ENCODE assay signal across 8 mouse cellular contexts in the genomic region with DNA sequence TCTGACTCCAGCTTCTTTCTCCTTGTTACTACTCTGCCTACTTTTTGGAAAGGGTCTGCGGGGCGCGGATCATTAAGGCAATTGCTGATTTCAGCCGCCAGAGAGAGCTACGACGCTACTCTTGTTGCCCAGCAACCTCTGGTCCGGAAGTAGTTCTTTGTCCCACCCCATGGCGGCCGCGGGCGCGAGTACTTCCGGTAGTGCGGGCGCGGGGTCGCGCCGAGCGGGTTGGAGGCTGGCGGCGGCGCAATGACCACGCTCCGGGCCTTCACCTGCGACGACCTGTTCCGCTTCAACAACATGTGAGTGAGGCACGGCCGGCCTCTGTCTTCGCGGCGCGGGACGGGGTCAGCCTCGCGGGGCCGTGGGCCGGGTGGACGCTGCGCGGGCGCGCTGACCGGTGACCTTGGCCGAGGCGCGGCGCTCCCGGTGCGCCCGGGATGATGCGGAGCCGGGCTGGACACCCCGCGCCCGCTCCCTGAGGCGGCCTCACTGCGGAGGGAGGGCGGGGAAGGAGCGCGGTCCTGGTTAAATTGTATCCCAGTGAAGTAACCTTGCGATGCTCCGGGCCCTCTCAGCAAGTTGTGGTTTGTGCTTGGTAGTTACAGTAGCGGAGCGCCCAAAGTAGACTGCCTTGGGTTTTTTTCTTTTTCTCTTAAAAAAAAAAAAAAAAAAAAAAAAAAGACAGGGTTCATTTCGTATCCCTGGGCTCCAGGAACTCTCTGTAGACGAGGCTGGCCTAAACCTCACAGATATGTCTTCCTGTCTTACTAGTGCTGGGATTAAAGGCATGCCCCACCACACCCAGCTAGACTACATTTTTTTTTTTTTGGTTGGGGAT. TPM values are rescaled to one million over a fixed set of nuclear protein-coding genes. Genes with fewer than 3 reads are reported as not detected.
DNase-seq lines count a peak whose midpoint lies in the region; ATAC-seq and TF ChIP-seq lines count a peak whose summit lies in the region.

No protein-coding gene starts in this region.

- no peaks in the 10 kb centered on the region for H3K9me3 ChIP-seq in heart, embryonic 10.5 days
- H3K9me3 ChIP-seq in kidney, embryonic 14.5 days (ENCODE audit: control insufficient read depth, low read length), result no peaks in the 10 kb centered on the region
- H3K9me3 ChIP-seq in limb, embryonic 15.5 days, result no peaks in the 10 kb centered on the region
- H3K9me3 ChIP-seq in midbrain, postnatal 0 days (ENCODE audit: low read length), result no peaks in the 10 kb centered on the region

- peak; percentile 29 for TF ChIP-seq CTCF in C2C12 (IDR thresholded peaks at IDR 0.05; ENCODE audit: control insufficient read depth, insufficient read depth, insufficient read length)
- no peak for TF ChIP-seq CTCF in embryonic fibroblast, embryonic 13.5 days (IDR thresholded peaks at IDR 0.05; ENCODE audit: borderline replicate concordance, insufficient read depth, low read length)
- TF ChIP-seq CTCF in midbrain, postnatal 0 days (IDR thresholded peaks at IDR 0.05), result peak; percentile 80

- peak overlapping the region; percentile 100 for H3ac ChIP-seq in C2C12 (ENCODE audit: control insufficient read depth, insufficient read length, low read depth)

- WGBS in heart, embryonic 10.5 days, result under 1% methylated on average over 68 of the region's 68 CpGs
- WGBS in kidney, embryonic 14.5 days, result under 1% methylated on average over 65 of the region's 68 CpGs
- WGBS in limb, embryonic 15.5 days, result under 1% methylated on average over 68 of the region's 68 CpGs
- under 1% methylated on average over 65 of the region's 68 CpGs for WGBS in midbrain, postnatal 0 days

- H3K9ac ChIP-seq in kidney, embryonic 14.5 days (ENCODE audit: low read depth, low read length), result peak overlapping the region; percentile 94
- H3K9ac ChIP-seq in limb, embryonic 15.5 days, result peak overlapping the region; percentile 87
- H3K9ac ChIP-seq in midbrain, postnatal 0 days (replicated peaks; ENCODE audit: low read length, poor library complexity, severe bottlenecking), result peak overlapping the region; percentile 92

- peak; percentile 97 for ATAC-seq in kidney, embryonic 14.5 days (ENCODE audit: low FRiP score, low TSS enrichment)
- peak; percentile 90 for ATAC-seq in limb, embryonic 15.5 days (ENCODE audit: insufficient number of reproducible peaks, low FRiP score, low TSS enrichment, low read depth)
- ATAC-seq in midbrain, postnatal 0 days (ENCODE audit: low FRiP score), result peak; percentile 96

- peaks cover 53% of the 10 kb centered on the region for H3K79me2 ChIP-seq in C2C12 (ENCODE audit: control insufficient read depth, insufficient read depth)

- H3K4me1 ChIP-seq in embryonic fibroblast, embryonic 13.5 days (ENCODE audit: control insufficient read depth, insufficient read depth, low read length), result peaks cover 4% of the 10 kb centered on the region
- H3K4me1 ChIP-seq in heart, embryonic 10.5 days, result peaks cover 21% of the 10 kb centered on the region; the same call in 1 of the 2 replicates
- H3K4me1 ChIP-seq in kidney, embryonic 14.5 days (ENCODE audit: control insufficient read depth, insufficient read depth, low read length), result peaks cover 8% of the 10 kb centered on the region; the same call in 1 of the 2 replicates
- H3K4me1 ChIP-seq in limb, embryonic 15.5 days, result peaks cover 16% of the 10 kb centered on the region
- peaks cover 10% of the 10 kb centered on the region for H3K4me1 ChIP-seq in midbrain, postnatal 0 days (ENCODE audit: insufficient read depth, low read length)

- peaks cover 17% of the 10 kb centered on the region for H3K36me3 ChIP-seq in C2C12 (ENCODE audit: control insufficient read depth, insufficient read depth)
- peaks cover 10% of the 10 kb centered on the region; the same call in 1 of the 2 replicates for H3K36me3 ChIP-seq in heart, embryonic 10.5 days
- H3K36me3 ChIP-seq in kidney, embryonic 14.5 days (ENCODE audit: control insufficient read depth, insufficient read depth, low read length), result peaks cover 3% of the 10 kb centered on the region; the same call in 1 of the 2 replicates
- H3K36me3 ChIP-seq in limb, embryonic 15.5 days, result peaks cover 8% of the 10 kb centered on the region; the same call in 1 of the 2 replicates
- H3K36me3 ChIP-seq in midbrain, postnatal 0 days (ENCODE audit: insufficient read depth, low read length), result no peaks in the 10 kb centered on the region

- peaks cover 50% of the 10 kb centered on the region for H3K79me3 ChIP-seq in C2C12 (ENCODE audit: low read depth)

- peak overlapping the region; percentile 92 for H3K4me3 ChIP-seq in C2C12 (ENCODE audit: insufficient read depth, poor library complexity, severe bottlenecking)
- H3K4me3 ChIP-seq in embryonic fibroblast, embryonic 13.5 days (ENCODE audit: insufficient read depth, low read length), result peak overlapping the region; percentile 87
- H3K4me3 ChIP-seq in heart, embryonic 10.5 days, result peak overlapping the region; percentile 98
- H3K4me3 ChIP-seq in kidney, embryonic 14.5 days (ENCODE audit: low read length), result peak overlapping the region; percentile 92
- peak overlapping the region; percentile 98 for H3K4me3 ChIP-seq in limb, embryonic 15.5 days
- H3K4me3 ChIP-seq in midbrain, postnatal 0 days (ENCODE audit: low read depth, low read length), result peak overlapping the region; percentile 95

- no peaks in the 10 kb centered on the region for H3K27me3 ChIP-seq in C2C12 (ENCODE audit: control insufficient read depth, insufficient read depth, insufficient read length)
- H3K27me3 ChIP-seq in heart, embryonic 10.5 days (ENCODE audit: insufficient read depth, poor library complexity, severe bottlenecking), result no peaks in the 10 kb centered on the region
- no peaks in the 10 kb centered on the region for H3K27me3 ChIP-seq in kidney, embryonic 14.5 days (ENCODE audit: control insufficient read depth, insufficient read depth, low read length)
- no peaks in the 10 kb centered on the region for H3K27me3 ChIP-seq in limb, embryonic 15.5 days
- no peaks in the 10 kb centered on the region for H3K27me3 ChIP-seq in midbrain, postnatal 0 days (ENCODE audit: insufficient read depth, low read length)

- peak overlapping the region; percentile 59 for H3K27ac ChIP-seq in embryonic fibroblast, embryonic 13.5 days (ENCODE audit: insufficient read depth, low read length)
- peak overlapping the region; percentile 99 for H3K27ac ChIP-seq in heart, embryonic 10.5 days
- H3K27ac ChIP-seq in kidney, embryonic 14.5 days (ENCODE audit: low read depth, low read length), result peak overlapping the region; percentile 95
- peak overlapping the region; percentile 91 for H3K27ac ChIP-seq in limb, embryonic 15.5 days
- peak overlapping the region; percentile 78 for H3K27ac ChIP-seq in midbrain, postnatal 0 days (ENCODE audit: low read depth, low read length)

- DNase-seq in brain, adult 2 months (ENCODE audit: low read depth, low spot score), result peak; percentile 96
- DNase-seq in heart, embryonic 10.5 days (ENCODE audit: low spot score), result peak; percentile 94
- peak; percentile 96 for DNase-seq in midbrain, postnatal 0 days (ENCODE audit: low spot score)
- DNase-seq in spleen, postnatal 10 days (ENCODE audit: low spot score in 2 of 2), result peak; percentile 70 to 89

- peak overlapping the region; percentile 83 for H3K4me2 ChIP-seq in kidney, embryonic 14.5 days (replicated peaks; ENCODE audit: low read depth, low read length)
- peak overlapping the region; percentile 53 for H3K4me2 ChIP-seq in limb, embryonic 15.5 days
- peak overlapping the region; percentile 69 for H3K4me2 ChIP-seq in midbrain, postnatal 0 days (ENCODE audit: low read depth, low read length, poor library complexity, severe bottlenecking)

- peak; percentile 76 for TF ChIP-seq POLR2A in embryonic fibroblast, embryonic 13.5 days (IDR thresholded peaks at IDR 0.05; ENCODE audit: low read depth, low read length)

TF ChIP-seq in C2C12, 6 proteins besides CTCF, POLR2A, EP300 and RAD21:
- TF ChIP-seq CEBPB (IDR thresholded peaks at IDR 0.05; ENCODE audit: low read depth) (no peak), MAX (IDR thresholded peaks at IDR 0.05) (peak; percentile 33)
TF ChIP-seq in C2C12: peak in this region for 1.

RNA-seq across cellular contexts. Expression of a gene that starts 1.4 kb away (rescaled TPM):
- 61.3 TPM for polyA plus RNA-seq in C2C12 (2012; fragmentation: generic; extraction: Trizol)
- 107 and 122 TPM in 2 replicates for polyA plus RNA-seq in embryonic fibroblast, embryonic 13.5 days (2011; ENCODE audit: insufficient read length, low read depth, missing spikeins)
- 186 and 196 TPM in 2 replicates for polyA plus RNA-seq in heart, embryonic 10.5 days (2016; fragmentation: Nextera tagmentation; extraction: Ambion mirVana)
- 205 and 206 TPM in 2 replicates for polyA plus RNA-seq in kidney, embryonic 14.5 days (2014; fragmentation: Nextera tagmentation; extraction: Ambion mirVana)
- polyA plus RNA-seq in limb, embryonic 15.5 days (2015; fragmentation: Nextera tagmentation; extraction: Ambion mirVana), result 161 and 163 TPM in 2 replicates
- 106 and 129 TPM in 2 replicates for total RNA-seq in midbrain, postnatal 0 days (2014; rRNA removed)
- polyA plus RNA-seq in midbrain, postnatal 0 days (2015; fragmentation: Nextera tagmentation; extraction: Ambion mirVana), result 153 and 160 TPM in 2 replicates

RNA-seq across cellular contexts. Expression of a gene that starts 31.3 kb away (rescaled TPM):
- 0.06 TPM for polyA plus RNA-seq in C2C12 (2012; fragmentation: generic; extraction: Trizol)
- polyA plus RNA-seq in embryonic fibroblast, embryonic 13.5 days (2011; ENCODE audit: insufficient read length, low read depth, missing spikeins), result 0.33 and 0.60 TPM in 2 replicates
- 0.55 and 1.0 TPM in 2 replicates for polyA plus RNA-seq in heart, embryonic 10.5 days (2016; fragmentation: Nextera tagmentation; extraction: Ambion mirVana)
- 0.49 and 0.73 TPM in 2 replicates for polyA plus RNA-seq in kidney, embryonic 14.5 days (2014; fragmentation: Nextera tagmentation; extraction: Ambion mirVana)
- 0.12 and 0.20 TPM in 2 replicates for polyA plus RNA-seq in limb, embryonic 15.5 days (2015; fragmentation: Nextera tagmentation; extraction: Ambion mirVana)
- total RNA-seq in midbrain, postnatal 0 days (2014; rRNA removed), result 2.5 and 4.9 TPM in 2 replicates
- 2.7 and 3.7 TPM in 2 replicates for polyA plus RNA-seq in midbrain, postnatal 0 days (2015; fragmentation: Nextera tagmentation; extraction: Ambion mirVana)

RNA-seq across cellular contexts. Expression of a gene that starts 31.5 kb away (rescaled TPM):
- 8.8 TPM for polyA plus RNA-seq in C2C12 (2012; fragmentation: generic; extraction: Trizol)
- 23.7 and 24.9 TPM in 2 replicates for polyA plus RNA-seq in embryonic fibroblast, embryonic 13.5 days (2011; ENCODE audit: insufficient read length, low read depth, missing spikeins)
- 21.8 and 26.9 TPM in 2 replicates for polyA plus RNA-seq in heart, embryonic 10.5 days (2016; fragmentation: Nextera tagmentation; extraction: Ambion mirVana)
- 28.7 and 31.9 TPM in 2 replicates for polyA plus RNA-seq in kidney, embryonic 14.5 days (2014; fragmentation: Nextera tagmentation; extraction: Ambion mirVana)
- 23.6 and 24.4 TPM in 2 replicates for polyA plus RNA-seq in limb, embryonic 15.5 days (2015; fragmentation: Nextera tagmentation; extraction: Ambion mirVana)
- total RNA-seq in midbrain, postnatal 0 days (2014; rRNA removed), result 13.7 and 16.2 TPM in 2 replicates
- polyA plus RNA-seq in midbrain, postnatal 0 days (2015; fragmentation: Nextera tagmentation; extraction: Ambion mirVana), result 13.2 and 15.5 TPM in 2 replicates

Comparison
In these comparisons a context has a peak if more than half of its experiments do, and no peak if none do; other contexts are left out.
1. Peak in every context shown above with its lines: DNase-seq, ATAC-seq, H3K4me3 ChIP-seq and H3K27ac ChIP-seq.